Mouse (Mus musculus): ENCODE measurements around the gene Dio1. TPM values are rescaled to one million over a fixed set of nuclear protein-coding genes. Genes with fewer than 3 reads are reported as not detected.

The Dio1 gene
- not detected in 2 replicates for total RNA-seq (2015)
- total RNA-seq (2017): not detected in 2 replicates

DNA sequence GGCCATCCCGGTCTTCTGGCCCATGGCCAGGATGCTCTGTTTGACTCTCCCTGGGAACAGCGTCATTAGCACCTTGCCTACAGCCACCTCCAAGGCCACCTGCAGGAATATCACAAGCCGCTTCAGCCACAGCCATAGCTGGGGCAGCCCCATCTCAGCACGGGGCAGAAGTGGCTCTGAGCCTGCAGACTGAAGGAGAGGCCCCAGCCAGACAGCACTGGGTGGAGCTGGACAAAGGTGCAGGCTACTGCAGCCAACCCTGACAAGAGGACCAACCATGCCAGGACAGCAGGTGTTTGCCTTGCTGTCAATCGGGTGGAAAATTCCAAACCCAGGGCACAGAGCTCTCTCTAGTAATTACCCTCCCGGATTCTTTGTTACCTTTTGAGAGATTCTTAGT, at the start of gene Dio1:
Gene Dio1, minus strand, starts transcription at position 204 of the 400 bp plus-strand sequence.
- no peak for ATAC-seq (ENCODE audit: poor library complexity, severe bottlenecking)

DNA sequence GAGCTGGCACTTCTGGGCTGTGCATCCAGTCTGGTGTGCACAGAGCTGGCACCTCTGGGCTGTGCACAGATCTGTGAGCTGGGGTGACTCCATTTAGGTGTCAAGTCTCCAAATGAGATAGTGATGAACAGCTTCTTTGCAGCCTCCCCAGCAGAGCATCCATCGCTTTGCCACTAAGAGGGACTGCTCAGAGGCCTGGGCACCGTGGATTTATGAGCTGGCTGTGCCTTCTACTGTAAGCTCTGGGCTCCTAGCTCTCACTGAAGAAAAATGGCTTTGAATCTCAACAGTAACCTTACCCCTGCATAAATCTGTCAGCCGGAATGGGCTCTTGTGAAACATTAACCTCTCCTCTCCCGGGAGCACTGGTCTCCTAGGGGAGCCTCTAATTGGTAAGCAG, 47.6 kb upstream of the Dio1 start:
- no peak for ATAC-seq (ENCODE audit: poor library complexity, severe bottlenecking)

DNA sequence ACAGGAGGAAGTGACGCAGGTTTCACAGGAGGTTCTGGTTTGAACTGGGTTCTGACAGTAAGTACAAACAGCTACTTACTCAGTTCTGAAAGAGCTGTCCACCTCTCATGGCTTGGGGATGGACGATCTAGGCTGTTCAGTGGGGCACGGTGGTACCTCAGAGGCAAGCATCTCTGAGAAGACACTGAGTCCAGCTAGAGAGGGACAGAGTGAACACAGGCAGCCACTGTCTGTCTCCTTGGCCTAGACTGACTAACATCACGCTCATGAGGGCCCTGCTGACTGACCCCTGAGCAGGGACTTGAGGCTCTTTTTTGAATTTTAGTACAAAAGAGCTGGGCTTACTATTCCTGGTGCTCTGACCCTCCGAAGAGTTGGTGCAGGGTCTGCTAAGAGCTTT, 47.2 kb upstream of the Dio1 start:
- no peak for ATAC-seq (ENCODE audit: poor library complexity, severe bottlenecking)

DNA sequence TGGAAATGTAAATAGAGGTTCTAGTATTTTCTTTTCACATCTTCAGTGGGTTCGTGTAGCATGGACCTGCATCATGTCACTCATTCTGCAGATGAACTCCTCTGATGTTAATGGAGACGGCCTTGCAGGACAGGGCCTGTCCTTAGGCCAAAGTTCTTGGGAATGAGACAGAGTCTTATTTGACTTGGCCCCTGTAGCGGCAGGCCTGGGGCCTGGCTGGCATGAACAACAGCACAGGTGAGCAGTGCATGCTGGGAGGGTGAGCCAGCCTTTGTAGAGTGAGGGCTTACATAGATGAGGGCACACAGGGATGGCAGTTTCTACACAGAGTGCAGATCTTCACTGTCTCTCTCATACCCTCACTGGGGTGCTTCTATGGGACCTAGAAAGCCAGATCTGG, 46.6 kb upstream of the Dio1 start:
- ATAC-seq (ENCODE audit: poor library complexity, severe bottlenecking): no peak

DNA sequence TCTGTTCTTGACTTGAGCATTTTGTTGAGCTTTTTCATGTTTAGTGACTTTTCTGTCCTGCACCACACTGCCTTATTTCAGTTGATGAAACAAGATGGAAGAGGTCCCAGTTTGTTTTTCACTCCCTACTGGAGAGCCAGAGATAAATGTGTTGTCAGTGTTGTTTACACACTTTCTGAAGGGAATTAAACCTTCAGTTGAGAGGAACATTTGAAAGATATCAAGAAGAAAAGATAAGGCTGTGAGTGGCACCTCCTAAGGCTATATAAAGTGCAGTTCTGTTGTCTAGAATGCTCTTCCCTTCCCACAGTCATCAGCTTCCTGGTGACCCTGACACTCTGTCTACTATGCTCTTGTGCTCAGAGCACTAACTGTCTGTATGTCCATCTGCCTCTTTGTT, 44.4 kb upstream of the Dio1 start:
- ATAC-seq (ENCODE audit: poor library complexity, severe bottlenecking): no peak

DNA sequence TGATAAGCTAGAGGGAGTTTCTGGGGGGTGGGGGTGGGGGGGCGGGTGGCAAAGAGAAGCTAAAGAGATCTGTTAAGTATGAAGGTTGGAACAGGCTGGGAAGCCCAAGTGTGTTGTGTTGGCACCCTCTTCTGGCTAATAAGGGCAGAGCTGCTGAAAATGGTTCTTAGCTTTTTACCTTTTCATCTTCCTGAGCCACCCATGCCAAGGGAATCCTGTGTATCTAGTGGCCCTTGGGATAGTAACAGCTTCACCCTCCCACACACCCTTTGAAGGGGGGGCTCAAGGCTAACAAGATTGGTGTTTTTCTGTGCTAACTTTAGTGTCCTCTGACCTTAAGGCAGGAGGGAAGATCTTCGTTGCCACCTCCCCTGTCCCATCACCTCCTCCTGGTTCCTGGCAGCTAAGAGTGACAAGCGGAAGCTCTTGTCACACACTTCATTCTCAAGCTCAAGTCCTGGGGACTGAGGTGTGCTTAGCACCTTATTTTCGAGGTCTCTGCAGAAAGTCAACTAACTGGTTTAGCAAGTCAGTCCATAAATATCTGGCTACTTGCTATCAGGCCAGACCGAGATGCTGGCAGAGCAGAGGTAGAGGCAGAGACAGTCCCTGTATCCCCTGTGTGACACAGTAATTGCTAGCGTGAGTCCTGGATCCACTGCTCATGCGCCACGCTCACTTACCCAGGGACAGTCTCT, 42.5 kb upstream of the Dio1 start:
- ATAC-seq (ENCODE audit: poor library complexity, severe bottlenecking): peak; percentile 60; the same call in 1 of the 2 replicates

DNA sequence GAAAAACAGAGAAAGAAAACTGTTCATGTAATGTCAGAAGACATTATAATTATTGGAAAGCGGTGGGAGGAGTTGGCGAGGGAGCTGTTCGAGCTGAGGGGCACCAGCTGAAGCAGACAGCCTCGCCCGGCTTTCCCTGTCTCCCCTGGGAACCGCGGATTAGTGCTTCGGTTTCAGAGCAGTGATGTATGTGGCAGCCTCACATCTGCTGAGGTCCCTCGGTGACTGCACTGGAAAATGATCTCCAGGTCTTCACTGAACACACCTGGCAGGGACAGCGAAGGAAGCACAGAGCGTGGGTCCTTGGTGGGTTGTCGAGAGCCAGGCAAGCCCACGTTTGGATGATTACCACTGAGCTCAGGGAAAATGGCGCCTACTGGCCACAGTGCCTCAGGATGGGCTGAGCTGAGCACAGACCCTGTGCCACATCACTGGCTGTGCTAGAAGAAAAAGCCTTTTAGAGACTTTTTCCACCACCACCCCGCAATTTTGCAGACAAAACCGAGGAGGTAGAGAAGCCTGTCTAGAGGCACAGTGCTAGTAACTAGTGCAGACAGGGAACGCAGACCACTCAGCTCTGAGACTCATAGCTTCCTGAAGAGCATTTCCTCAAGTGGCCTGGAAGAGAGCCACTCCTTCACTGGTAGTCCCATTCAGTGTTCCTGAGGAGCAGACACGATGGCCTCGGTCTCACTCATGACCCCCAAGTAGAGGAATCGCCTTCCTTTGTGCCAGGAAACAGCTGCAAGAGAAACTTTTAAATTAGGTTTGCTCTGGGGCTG, 41.8 kb upstream of the Dio1 start:
- no peak for ATAC-seq (ENCODE audit: poor library complexity, severe bottlenecking)

DNA sequence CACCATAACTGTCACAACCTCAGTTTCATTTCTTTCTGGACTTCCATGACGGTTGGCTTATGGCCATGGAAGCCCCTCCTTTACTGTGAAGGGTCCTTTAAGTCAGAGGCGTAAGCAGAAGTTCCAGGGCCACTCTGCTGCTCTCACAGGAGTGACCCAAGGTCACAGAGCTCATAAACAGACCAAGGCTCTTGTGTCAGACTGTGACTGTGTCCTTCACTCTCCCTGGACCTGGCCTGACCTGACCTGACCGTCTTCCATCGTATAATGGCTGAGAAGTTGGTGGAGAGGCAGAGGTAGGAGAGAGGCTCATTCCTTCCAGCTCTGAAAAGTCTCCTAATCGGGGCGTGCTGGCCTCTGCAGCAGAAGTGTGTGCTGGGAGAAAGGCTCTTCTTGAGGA, 40.3 kb upstream of the Dio1 start:
- no peak for ATAC-seq (ENCODE audit: poor library complexity, severe bottlenecking)

DNA sequence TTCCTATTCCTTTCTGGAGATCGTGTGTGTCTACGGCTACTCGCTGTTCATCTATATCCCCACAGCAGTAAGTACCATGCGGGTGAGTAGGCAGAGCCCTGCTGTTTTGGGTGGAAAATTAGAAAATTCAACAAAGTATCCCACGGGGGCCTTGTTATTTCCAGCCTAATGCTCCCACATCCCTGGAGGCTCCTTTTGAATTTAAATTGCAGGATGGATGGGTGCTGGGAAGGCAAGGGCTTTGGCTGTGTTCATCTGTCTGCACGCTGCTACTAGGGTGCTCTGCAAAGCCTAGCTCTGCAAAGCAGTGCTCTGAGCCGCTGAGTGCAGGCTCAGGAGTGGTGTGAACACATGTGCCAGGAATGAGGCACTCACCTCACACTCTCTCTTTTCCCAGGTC, 37.6 kb upstream of the Dio1 start:
- ATAC-seq (ENCODE audit: poor library complexity, severe bottlenecking): no peak

DNA sequence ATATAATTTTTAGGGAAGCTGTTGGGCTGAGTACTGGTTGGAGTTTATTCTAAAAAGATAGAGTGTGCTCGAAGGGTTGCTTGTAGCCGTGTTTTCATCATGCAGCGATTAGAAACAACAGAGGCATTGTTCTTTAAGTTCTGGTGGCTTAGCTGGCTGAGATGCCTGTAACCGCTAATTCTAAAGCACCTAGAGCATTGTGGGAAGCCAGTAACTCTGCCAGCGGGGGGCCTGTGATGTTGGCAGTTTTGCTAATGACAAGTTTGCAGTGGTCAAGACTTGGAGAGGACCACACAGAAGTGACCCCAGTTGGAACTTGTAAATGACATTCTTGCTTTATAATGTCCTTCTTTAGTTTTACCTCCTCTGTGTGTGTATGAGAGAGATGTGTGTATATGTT, 34.4 kb upstream of the Dio1 start:
- ATAC-seq (ENCODE audit: poor library complexity, severe bottlenecking): no peak

DNA sequence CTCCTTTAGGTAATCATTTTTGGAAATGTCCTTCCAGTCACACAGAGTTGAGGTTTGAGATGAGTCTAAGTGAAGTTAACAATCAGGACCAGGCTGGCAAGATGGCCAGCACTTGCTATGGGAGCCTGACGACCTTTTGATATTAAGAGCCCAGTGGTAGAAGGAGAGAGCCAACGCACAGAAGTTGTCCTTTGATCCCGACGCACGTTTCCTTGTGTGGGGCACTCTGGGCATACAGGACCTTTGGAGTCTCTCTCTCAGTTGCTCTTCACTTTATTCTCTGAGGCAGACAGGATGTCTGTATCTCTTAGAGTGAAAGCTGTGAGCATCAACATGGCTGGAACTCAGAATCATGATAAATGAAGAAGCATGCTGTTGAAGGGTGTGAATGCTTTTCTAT, 30.5 kb upstream of the Dio1 start:
- no peak for ATAC-seq (ENCODE audit: poor library complexity, severe bottlenecking)

DNA sequence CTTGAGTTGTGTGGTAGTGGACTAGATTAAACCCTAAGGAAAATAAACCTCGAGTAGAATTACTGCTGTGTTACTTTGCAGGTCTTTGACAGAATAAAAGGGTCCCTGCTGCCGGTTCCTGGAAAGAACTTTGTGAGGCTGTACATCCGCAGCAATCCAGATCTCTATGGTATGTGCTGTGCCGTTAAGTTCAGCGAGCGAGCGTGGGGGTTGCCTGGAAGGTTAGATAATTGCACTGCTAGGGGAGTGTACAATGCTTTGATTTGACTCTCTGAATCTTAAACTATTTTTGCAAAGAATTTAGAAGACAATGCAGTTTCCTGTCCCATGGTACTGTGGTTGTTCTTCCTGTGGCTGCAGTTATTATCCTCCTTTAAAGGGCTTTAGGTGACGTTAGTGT, 29.4 kb upstream of the Dio1 start:
- no peak for ATAC-seq (ENCODE audit: poor library complexity, severe bottlenecking)

DNA sequence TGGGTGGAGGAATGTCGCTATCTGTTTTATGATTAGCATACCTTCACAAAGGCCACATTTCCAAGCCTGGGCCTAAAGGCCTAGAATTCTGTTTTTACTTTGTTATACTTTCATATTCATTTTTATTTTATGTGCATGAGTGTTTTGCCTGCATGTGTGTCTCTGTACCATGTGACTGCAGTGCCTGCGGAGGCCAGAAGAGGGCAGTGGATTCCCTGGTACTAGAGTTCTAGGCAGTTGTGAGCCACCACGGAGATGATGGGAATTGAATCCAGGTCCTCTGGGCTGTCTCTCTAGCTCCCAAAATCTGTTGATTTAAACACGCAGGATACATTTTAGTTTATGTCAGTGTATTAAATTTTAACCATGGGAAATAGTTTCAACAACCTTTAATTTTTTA, 26.5 kb upstream of the Dio1 start:
- no peak for ATAC-seq (ENCODE audit: poor library complexity, severe bottlenecking)

DNA sequence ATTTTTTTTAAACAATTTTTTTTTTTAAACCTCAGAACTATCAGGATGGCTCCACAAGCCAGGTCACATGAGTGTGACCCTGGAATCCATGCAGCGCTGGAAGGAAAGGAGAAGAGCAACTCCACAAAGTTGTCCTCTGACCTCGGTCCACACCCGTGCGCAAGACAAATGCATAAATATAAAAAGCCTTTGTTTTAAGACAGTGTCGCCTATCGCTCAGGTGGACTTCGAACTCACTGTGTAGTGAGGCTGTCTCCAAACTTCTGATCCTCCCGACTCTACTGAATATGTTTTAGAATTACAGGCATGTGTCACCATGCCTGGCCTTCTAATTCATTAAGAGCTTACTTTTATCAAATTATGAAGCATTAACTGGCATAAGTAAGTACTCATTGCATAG, 21.6 kb upstream of the Dio1 start:
- no peak for ATAC-seq (ENCODE audit: poor library complexity, severe bottlenecking)

DNA sequence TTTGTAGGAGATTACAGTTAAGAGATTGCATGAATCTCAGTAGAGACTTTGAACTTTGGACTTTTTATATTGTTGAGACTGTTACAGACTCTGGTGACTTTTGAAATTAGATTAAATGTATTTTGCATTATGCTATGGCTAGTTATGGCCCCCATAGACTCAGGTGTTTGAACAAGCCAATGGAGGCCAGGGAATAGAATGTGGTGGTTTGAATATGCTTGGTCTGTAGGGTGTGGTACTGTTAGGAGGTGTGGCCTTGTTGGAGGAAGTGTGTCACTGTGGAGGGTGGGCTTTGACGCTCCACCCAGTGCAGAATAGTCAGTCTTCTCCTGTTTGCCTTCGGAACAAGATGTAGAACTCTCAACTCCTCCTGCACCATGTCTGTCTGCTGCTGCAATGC, 16.1 kb upstream of the Dio1 start:
- ATAC-seq (ENCODE audit: poor library complexity, severe bottlenecking): no peak

DNA sequence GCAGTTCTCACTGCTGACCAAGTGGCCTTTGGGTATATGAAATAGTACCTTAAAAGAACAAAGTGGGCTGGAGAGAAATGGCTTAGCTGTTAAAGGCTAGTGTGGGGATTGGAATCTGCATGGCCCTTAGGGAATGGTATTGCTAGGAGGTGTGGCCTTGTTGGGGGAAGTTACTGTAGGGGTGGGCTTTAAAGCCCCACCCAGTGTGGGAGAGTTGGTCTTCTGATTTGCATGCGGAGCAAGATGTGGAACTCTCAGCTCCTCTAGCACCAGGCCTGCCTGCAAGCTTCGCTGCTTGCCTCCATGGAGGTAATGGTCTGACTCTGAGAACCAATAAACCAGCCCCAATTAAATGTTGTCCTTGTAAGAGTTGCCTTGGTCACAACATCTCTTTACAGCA, 14.1 kb upstream of the Dio1 start:
- ATAC-seq (ENCODE audit: poor library complexity, severe bottlenecking): no peak

DNA sequence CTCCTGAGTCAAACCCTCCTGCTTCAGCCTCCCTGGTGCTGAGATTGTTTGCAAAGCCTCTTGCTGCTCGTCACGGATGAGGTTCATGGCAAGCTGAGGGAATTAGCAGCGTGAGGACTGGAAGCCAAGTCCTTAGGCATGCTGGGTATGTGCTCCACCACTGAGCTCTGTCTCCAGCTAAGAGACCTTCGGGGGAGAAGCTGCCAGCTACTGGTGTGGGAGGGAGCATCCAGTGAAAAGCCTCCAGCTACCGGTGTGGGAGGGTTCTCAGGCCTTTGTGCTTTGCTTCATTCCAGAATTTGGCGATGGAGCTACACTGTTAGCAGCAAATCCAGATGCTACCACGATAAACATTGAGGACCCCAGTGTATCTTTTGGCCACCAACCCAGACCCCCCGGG, 11.7 kb upstream of the Dio1 start:
- no peak for ATAC-seq (ENCODE audit: poor library complexity, severe bottlenecking)

DNA sequence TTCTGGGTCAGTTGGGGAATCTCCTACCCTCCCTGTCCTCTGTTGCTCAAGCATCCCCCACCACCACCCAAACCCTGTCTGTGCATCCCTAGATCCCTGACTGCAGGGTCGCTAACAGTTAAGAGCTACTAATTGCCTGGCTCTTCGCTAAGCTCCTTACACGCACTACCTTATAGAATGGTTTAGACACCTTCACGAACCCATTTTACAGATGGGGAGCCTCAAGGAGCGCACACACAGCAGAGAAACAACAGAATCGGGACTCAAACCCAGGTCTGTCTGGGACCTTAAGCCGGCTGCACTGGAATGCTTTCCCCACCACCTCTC, 7.5 kb upstream of the Dio1 start:
- ATAC-seq (ENCODE audit: poor library complexity, severe bottlenecking): no peak

DNA sequence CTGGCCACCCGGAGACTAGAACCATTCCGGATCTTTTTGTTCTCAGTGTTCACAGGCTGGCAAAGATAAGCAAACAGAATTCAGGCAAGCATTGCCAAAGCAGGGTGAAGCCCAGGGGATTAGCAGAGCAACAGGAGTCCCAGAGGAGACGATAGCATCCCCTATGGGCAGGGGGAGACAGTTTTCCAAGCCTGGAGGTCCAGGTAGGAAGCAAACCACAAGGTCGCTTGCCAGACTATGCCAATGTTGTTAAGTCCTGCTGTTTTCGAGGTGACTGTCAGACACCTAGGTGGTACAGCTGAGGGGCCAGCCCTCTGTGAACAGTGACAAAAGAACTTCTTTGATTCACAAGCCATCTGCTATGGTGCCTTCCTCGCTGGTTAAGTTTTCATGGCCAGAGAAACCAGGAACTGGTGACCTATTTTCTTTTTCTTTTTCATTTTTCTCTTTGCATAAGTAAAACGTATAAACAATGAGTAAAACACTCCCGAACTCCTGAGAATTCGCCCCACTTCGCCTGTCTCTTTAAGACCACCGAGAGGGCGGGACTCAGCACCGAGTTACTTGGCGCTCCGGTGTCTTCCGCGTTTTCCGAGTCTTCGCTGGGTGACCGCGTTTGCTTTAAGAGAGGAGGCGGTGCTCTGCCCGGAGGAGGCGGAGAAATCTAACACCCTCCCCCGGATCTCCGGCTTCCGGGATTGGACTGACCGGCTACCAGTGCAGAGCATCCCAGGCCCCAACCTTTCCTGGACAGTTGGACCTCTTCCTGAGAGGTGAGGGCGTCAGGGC, 6.9 kb upstream of the Dio1 start, which contains the start of gene Yipf1:
Gene Yipf1, plus strand, starts transcription at position 674 of the 789 bp plus-strand sequence.
- peak; percentile 99 for ATAC-seq (ENCODE audit: poor library complexity, severe bottlenecking)

DNA sequence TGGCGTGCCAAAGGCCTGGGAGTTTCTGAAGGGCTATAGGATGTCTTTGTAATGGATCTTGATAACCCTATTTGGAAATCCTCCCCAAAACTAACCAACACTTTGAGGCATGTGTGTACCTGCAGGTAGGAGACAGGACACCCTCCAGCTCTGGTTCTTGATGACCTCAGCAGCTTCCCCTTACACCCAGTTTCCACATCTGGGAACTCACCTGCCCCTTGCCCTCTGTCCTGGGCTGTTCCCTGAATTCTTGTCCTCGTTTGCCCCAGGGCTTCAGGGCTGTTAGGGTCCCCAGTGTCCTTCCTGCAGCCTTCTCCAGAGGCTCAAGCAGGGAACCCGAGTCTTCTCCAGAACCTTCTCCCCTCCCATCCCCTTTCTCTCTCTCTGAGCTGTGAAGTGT, 3.4 kb downstream of the Dio1 start:
- no peak for ATAC-seq (ENCODE audit: poor library complexity, severe bottlenecking)

DNA sequence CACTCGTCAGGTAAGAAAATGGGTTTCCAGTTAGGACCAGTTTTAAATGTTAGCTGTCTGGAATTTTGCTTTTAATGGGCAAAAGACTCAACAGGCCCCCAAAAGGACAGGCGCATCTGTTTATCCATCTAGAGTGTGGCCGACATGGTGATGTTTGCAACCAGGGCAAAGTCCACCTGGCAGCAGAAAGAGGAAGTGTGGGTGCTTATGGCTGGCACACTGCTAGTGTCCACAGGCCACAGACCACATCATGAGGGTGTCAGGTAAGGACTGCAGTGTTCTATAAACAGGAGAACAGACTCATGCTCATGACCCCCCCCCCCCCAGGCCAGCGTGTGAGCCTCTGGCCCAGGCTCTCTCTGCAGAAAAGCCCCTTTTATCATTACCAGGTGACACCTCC, 4.1 kb downstream of the Dio1 start:
- ATAC-seq (ENCODE audit: poor library complexity, severe bottlenecking): peak; percentile 68

DNA sequence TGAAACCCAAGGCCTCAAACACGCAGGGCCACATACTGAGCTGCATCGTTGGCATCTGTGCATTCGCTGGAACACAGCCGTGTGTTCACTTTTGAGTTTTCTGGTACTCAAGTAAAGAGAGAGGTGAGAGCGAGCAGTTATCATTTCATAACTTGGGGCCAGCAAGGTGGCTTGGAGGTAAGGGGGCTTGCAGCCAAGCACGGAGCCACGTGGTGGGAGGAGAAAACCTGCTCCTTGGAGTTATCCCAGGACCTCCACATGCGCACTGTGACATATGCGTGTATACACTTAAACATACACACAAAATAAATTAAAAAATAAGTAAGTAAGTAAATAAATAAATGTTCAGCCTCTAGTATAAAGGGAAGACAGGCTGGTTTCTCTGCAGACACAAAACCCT, 4.7 kb downstream of the Dio1 start:
- no peak for ATAC-seq (ENCODE audit: poor library complexity, severe bottlenecking)
